8 mouse cellular contexts compared by ENCODE assay signal in the genomic region with DNA sequence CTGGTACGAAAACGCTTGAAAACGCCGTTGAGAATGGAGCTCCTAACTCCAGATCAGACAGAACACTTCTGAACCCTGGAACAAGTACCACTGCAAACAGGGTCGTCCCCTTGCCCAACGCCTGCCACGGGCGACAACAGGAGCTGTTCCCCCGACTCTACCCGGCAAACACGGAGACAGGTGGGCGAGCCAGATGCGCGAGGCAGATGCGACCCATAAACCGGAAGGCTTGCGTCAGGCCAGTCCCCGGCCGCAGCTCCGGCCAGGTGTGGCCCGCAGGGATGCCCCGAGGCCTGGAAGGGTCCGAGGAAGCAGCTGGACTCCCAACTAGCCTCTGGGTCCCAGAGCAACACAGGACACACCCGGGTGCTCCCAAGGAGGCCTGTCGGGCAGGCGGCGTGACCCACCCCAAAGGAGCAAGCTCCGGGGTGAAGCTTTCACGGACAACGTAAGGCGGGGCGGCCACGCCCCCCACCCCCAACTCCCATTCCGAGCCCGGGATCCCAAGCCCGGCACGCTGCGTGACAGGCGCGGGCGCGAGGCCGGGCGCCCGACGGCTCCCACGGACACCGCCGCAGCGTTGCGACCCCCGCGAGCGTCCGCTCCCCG. TPM values are rescaled to one million over a fixed set of nuclear protein-coding genes. Genes with fewer than 3 reads are reported as not detected.
DNase-seq lines count a peak whose midpoint lies in the region; ATAC-seq and TF ChIP-seq lines count a peak whose summit lies in the region.

No protein-coding gene starts in this region.

- no peak for TF ChIP-seq CTCF in bone marrow macrophage, adult 2 months (IDR thresholded peaks at IDR 0.05; ENCODE audit: low read depth, low read length)

- no peak for ATAC-seq in megakaryocyte, adult 5-6 weeks (ENCODE audit: poor library complexity, severe bottlenecking)
- peak; percentile 28 for ATAC-seq in forebrain, embryonic 15.5 days (replicated peaks)
- peak; percentile 29 for ATAC-seq in intestine, embryonic 16.5 days
- peak; percentile 20 for ATAC-seq in lung, embryonic 15.5 days (ENCODE audit: borderline replicate concordance, extremely low read depth, low FRiP score, low TSS enrichment)

- H3K4me1 ChIP-seq in megakaryocyte, embryonic 14.5 days, result peaks cover 62% of the 10 kb centered on the region
- H3K4me1 ChIP-seq in bone marrow macrophage, adult 2 months (ENCODE audit: control insufficient read depth, insufficient read depth, low read length), result peaks cover 27% of the 10 kb centered on the region
- H3K4me1 ChIP-seq in forebrain, embryonic 15.5 days, result peaks cover 29% of the 10 kb centered on the region
- H3K4me1 ChIP-seq in intestine, embryonic 16.5 days (ENCODE audit: control insufficient read depth, insufficient read depth, low read length), result peaks cover 13% of the 10 kb centered on the region
- peaks cover 38% of the 10 kb centered on the region for H3K4me1 ChIP-seq in lung, embryonic 15.5 days

- peak overlapping the region; percentile 75 for H3K4me2 ChIP-seq in forebrain, embryonic 15.5 days (replicated peaks)
- peak overlapping the region; percentile 87 for H3K4me2 ChIP-seq in intestine, embryonic 16.5 days (ENCODE audit: low read depth, low read length)
- H3K4me2 ChIP-seq in lung, embryonic 15.5 days, result peak overlapping the region; percentile 97

- peak overlapping the region; percentile 98 for H3K4me3 ChIP-seq in megakaryocyte, embryonic 14.5 days (replicated peaks)
- H3K4me3 ChIP-seq in bone marrow macrophage, adult 2 months (ENCODE audit: insufficient read depth, low read length), result peak overlapping the region; percentile 92
- peak overlapping the region; percentile 84 for H3K4me3 ChIP-seq in forebrain, embryonic 15.5 days
- peak overlapping the region; percentile 92 for H3K4me3 ChIP-seq in intestine, embryonic 16.5 days (ENCODE audit: low read length)
- H3K4me3 ChIP-seq in lung, embryonic 15.5 days, result peak overlapping the region; percentile 99

- H3K36me3 ChIP-seq in megakaryocyte, embryonic 14.5 days (replicated peaks; ENCODE audit: low read length), result peaks cover 15% of the 10 kb centered on the region
- no peaks in the 10 kb centered on the region for H3K36me3 ChIP-seq in forebrain, embryonic 15.5 days
- H3K36me3 ChIP-seq in intestine, embryonic 16.5 days (ENCODE audit: control insufficient read depth, insufficient read depth, low read length), result no peaks in the 10 kb centered on the region
- no peaks in the 10 kb centered on the region for H3K36me3 ChIP-seq in lung, embryonic 15.5 days

- H3K9ac ChIP-seq in forebrain, embryonic 15.5 days (replicated peaks), result peak overlapping the region; percentile 84
- H3K9ac ChIP-seq in intestine, embryonic 16.5 days (ENCODE audit: low read depth, low read length), result peak overlapping the region; percentile 87
- peak overlapping the region; percentile 87 for H3K9ac ChIP-seq in lung, embryonic 15.5 days

- H3K27ac ChIP-seq in bone marrow macrophage, adult 2 months (ENCODE audit: insufficient read depth, low read depth, low read length), result peak overlapping the region; percentile 35
- H3K27ac ChIP-seq in forebrain, embryonic 15.5 days (replicated peaks), result peak overlapping the region; percentile 95
- peak overlapping the region; percentile 92 for H3K27ac ChIP-seq in intestine, embryonic 16.5 days (ENCODE audit: low read length)
- H3K27ac ChIP-seq in lung, embryonic 15.5 days, result peak overlapping the region; percentile 99

- 0 out of 2 replicates have a peak, but pooled peaks cover under 1% of the 10 kb centered on the region for H3K9me3 ChIP-seq in megakaryocyte, embryonic 14.5 days
- H3K9me3 ChIP-seq in forebrain, embryonic 15.5 days, result no peaks in the 10 kb centered on the region
- no peaks in the 10 kb centered on the region for H3K9me3 ChIP-seq in intestine, embryonic 16.5 days (ENCODE audit: control insufficient read depth, low read length)
- no peaks in the 10 kb centered on the region for H3K9me3 ChIP-seq in lung, embryonic 15.5 days

- under 1% methylated on average over 48 of the region's 56 CpGs for WGBS in forebrain, embryonic 15.5 days
- WGBS in intestine, embryonic 16.5 days, result under 1% methylated on average over 56 of the region's 56 CpGs
- under 1% methylated on average over 55 of the region's 56 CpGs for WGBS in lung, embryonic 15.5 days

- peak; percentile 35 for DNase-seq in right cerebral cortex, postnatal 25 days
- DNase-seq in layer of hippocampus, postnatal 10 days (ENCODE audit: low spot score in 2 of 2), result no peak

- TF ChIP-seq POLR2A in bone marrow macrophage, adult 2 months (IDR thresholded peaks at IDR 0.05; ENCODE audit: borderline replicate concordance, low read depth, low read length), result no peak

- no peaks in the 10 kb centered on the region for H3K27me3 ChIP-seq in megakaryocyte, embryonic 14.5 days (replicated peaks)
- H3K27me3 ChIP-seq in forebrain, embryonic 15.5 days, result no peaks in the 10 kb centered on the region
- H3K27me3 ChIP-seq in intestine, embryonic 16.5 days (replicated peaks; ENCODE audit: control insufficient read depth, insufficient read depth, low read length), result no peaks in the 10 kb centered on the region
- no peaks in the 10 kb centered on the region for H3K27me3 ChIP-seq in lung, embryonic 15.5 days

RNA-seq across cellular contexts. Expression of a gene that starts 1.4 kb away (rescaled TPM):
- polyA plus RNA-seq in megakaryocyte, embryonic 14.5 days (2012; ENCODE audit: insufficient read depth, low replicate concordance), result 83.9 and 184 TPM in 2 replicates
- total RNA-seq in megakaryocyte, adult 5-6 weeks (2015), result 32.3 and 34.9 TPM in 2 replicates
- 102 and 104 TPM in 2 replicates for total RNA-seq in megakaryocyte, adult 5-6 weeks (2017)
- 61.3 and 69.7 TPM in 2 replicates for polyA plus RNA-seq in bone marrow macrophage, adult 2 months (2012; ENCODE audit: insufficient read depth, insufficient read length, missing spikeins)
- polyA plus RNA-seq in forebrain, embryonic 15.5 days (2015; fragmentation: Nextera tagmentation; extraction: Ambion mirVana), result 57.5 and 61.3 TPM in 2 replicates
- polyA plus RNA-seq in intestine, embryonic 16.5 days (2015; fragmentation: Nextera tagmentation; extraction: Ambion mirVana), result 67.5 and 71.1 TPM in 2 replicates
- polyA plus RNA-seq in lung, embryonic 15.5 days (2015; fragmentation: Nextera tagmentation; extraction: Ambion mirVana), result 74.2 and 81.9 TPM in 2 replicates
- 10 to 100 TPM; 36.2 to 38.8 TPM for total RNA-seq in layer of hippocampus, postnatal 10 days (2021)

Comparison
In these comparisons a context has a peak if more than half of its experiments do, and no peak if none do; other contexts are left out.
1. H3K27ac ChIP-seq: peak in every context shown above with its lines; median percentile 99 in lung, embryonic 15.5 days; 95 in forebrain, embryonic 15.5 days; 92 in intestine, embryonic 16.5 days; 35 in bone marrow macrophage, adult 2 months.